Mouse (Mus musculus) ovary, postnatal 10 days (tissue): ENCODE results near the gene Gucy2g.
"Not testable (repeated sequence)": the region's sequence is repeated elsewhere in the genome, so short reads cannot be mapped to it uniquely, and the experiment has no call there.

Experiments
- DNase-seq: peaks from one replicate; pipeline ENCODE4 v3.0.0; 2022; ENCODE audit warnings: low spot score

Gene Gucy2g

GRCm38 (mm10) chr19:55207205-55207604, 33.8 kb downstream of the Gucy2g start:
- DNase-seq = no peak

- no peak for DNase-seq
Measured at GRCm38 (mm10) chr19:55206482-55207138, 34.4 kb downstream of the Gucy2g start.

- DNase-seq = peak; percentile 35
Measured at GRCm38 (mm10) chr19:55198303-55198702, 42.7 kb downstream of the Gucy2g start.

- no peak for DNase-seq
Measured at GRCm38 (mm10) chr19:55195574-55195973, 45.5 kb downstream of the Gucy2g start.

GRCm38 (mm10) chr19:55194520-55195170, 46.4 kb downstream of the Gucy2g start:
- DNase-seq = no peak

GRCm38 (mm10) chr19:55193717-55194394, 47.2 kb downstream of the Gucy2g start:
- DNase-seq = no peak

- DNase-seq = no peak
Measured at GRCm38 (mm10) chr19:55192254-55192945, 48.6 kb downstream of the Gucy2g start.

- DNase-seq = no peak
Measured at GRCm38 (mm10) chr19:55191596-55191995, 49.4 kb downstream of the Gucy2g start.

GRCm38 (mm10) chr19:55190065-55190464, 51.0 kb downstream of the Gucy2g start:
- DNase-seq = no peak

GRCm38 (mm10) chr19:55185651-55186050, 55.4 kb downstream of the Gucy2g start:
- no peak for DNase-seq

GRCm38 (mm10) chr19:55185074-55185473, 56.0 kb downstream of the Gucy2g start:
- DNase-seq = no peak

- DNase-seq = no peak
Measured at GRCm38 (mm10) chr19:55184442-55184841, 56.6 kb downstream of the Gucy2g start.

GRCm38 (mm10) chr19:55180433-55180832, 60.6 kb downstream of the Gucy2g start, which contains the start of gene Tectb:
Gene Tectb (plus strand): TSS chr19:55180733.
- no peak for DNase-seq

- no peak for DNase-seq
Measured at GRCm38 (mm10) chr19:55177143-55177542, 63.9 kb downstream of the Gucy2g start.

GRCm38 (mm10) chr19:55171585-55171984, 69.5 kb downstream of the Gucy2g start:
- DNase-seq = no peak

GRCm38 (mm10) chr19:55170399-55170798, 70.6 kb downstream of the Gucy2g start:
- DNase-seq = no peak

GRCm38 (mm10) chr19:55169236-55169729, 71.8 kb downstream of the Gucy2g start:
- not testable (repeated sequence) for DNase-seq

- DNase-seq = no peak
Measured at GRCm38 (mm10) chr19:55168360-55168759, 72.7 kb downstream of the Gucy2g start.

GRCm38 (mm10) chr19:55167741-55168140, 73.3 kb downstream of the Gucy2g start:
- DNase-seq = no peak

GRCm38 (mm10) chr19:55166741-55167140, 74.3 kb downstream of the Gucy2g start:
- DNase-seq = no peak

- no peak for DNase-seq
Measured at GRCm38 (mm10) chr19:55165954-55166353, 75.1 kb downstream of the Gucy2g start.

- no peak for DNase-seq
Measured at GRCm38 (mm10) chr19:55165183-55165865, 75.7 kb downstream of the Gucy2g start.
